ENCODE assay signal across 22 mouse cellular contexts in the genomic region with DNA sequence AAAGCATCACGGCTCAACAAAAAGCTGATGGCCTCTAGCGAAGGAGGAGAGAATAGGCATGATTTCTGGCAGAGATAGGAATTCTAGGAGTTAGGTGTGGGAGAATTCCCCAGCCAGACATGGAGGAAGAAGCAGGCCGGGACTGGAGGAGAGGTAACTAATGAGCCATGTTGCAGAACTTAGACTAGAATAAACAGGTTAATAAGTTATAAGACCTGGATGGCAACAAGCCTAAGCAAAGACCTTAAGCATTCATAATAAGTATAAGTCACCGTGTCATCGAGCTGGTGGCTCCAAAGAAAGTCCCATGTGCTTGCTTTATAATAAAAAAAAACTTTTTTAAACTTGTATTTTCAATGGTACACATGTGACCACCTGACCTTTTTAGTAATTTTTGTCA.
"Had no signal": no experiment of that assay in that cellular context is flagged by ENCODE, and none has a peak within 500 bp of the region (broad histone marks: within the 10 kb centered on the region; RNA-seq: fewer than 3 reads in every experiment).

No protein-coding gene starts in this region.

- H3K36me3 ChIP-seq: heart, embryonic 13.5 days; heart, embryonic 15.5 days; hindbrain, embryonic 13.5 days; hindbrain, embryonic 15.5 days; limb, embryonic 13.5 days; limb, embryonic 15.5 days; liver, embryonic 12.5 days had no signal

- H3K27me3 ChIP-seq: heart, embryonic 13.5 days; heart, embryonic 15.5 days; hindbrain, embryonic 13.5 days; hindbrain, embryonic 15.5 days; limb, embryonic 13.5 days; limb, embryonic 15.5 days; liver, embryonic 12.5 days had no signal

- H3K4me3 ChIP-seq: heart, adult 2 months; heart, embryonic 13.5 days; heart, embryonic 15.5 days; hindbrain, embryonic 13.5 days; hindbrain, embryonic 15.5 days; limb, embryonic 13.5 days; limb, embryonic 15.5 days; liver, embryonic 12.5 days had no signal

- H3K9ac ChIP-seq: forebrain, postnatal 0 days; heart, embryonic 13.5 days; heart, embryonic 15.5 days; hindbrain, embryonic 13.5 days; hindbrain, embryonic 15.5 days; limb, embryonic 13.5 days; limb, embryonic 15.5 days; liver, embryonic 12.5 days; liver, embryonic 14.5 days had no signal

- H3K27ac ChIP-seq: heart, adult 2 months; heart, embryonic 13.5 days; heart, embryonic 15.5 days; hindbrain, embryonic 13.5 days; hindbrain, embryonic 15.5 days; hindbrain, postnatal 0 days; limb, embryonic 13.5 days; limb, embryonic 15.5 days; liver, embryonic 12.5 days; liver, embryonic 14.5 days had no signal

- ATAC-seq: forebrain, postnatal 0 days; hindbrain, postnatal 0 days; intestine, embryonic 16.5 days; liver, embryonic 12.5 days had no signal

- DNase-seq: forebrain, postnatal 0 days; gastrocnemius, postnatal 14 days; gastrocnemius, postnatal 36 days; heart, adult 11 months; heart, adult 2 months; heart, postnatal 14 days; heart, postnatal 36 days; kidney, adult 18-20 months; layer of hippocampus, adult 9-11 months; layer of hippocampus, postnatal 36 days; left cerebral cortex, postnatal 4 days had no signal

- H3K4me2 ChIP-seq: heart, embryonic 11.5 days; heart, embryonic 13.5 days; heart, embryonic 15.5 days; hindbrain, embryonic 13.5 days; hindbrain, embryonic 15.5 days; limb, embryonic 13.5 days; limb, embryonic 15.5 days; liver, embryonic 12.5 days had no signal

- H3K4me1 ChIP-seq: hindbrain, embryonic 13.5 days; hindbrain, embryonic 15.5 days; liver, embryonic 12.5 days had no signal

- H3K9me3 ChIP-seq: heart, embryonic 13.5 days; heart, embryonic 15.5 days; hindbrain, embryonic 13.5 days; hindbrain, embryonic 15.5 days; limb, embryonic 13.5 days; limb, embryonic 15.5 days; liver, embryonic 12.5 days had no signal
